Mouse (Mus musculus) neural tube, embryonic 15.5 days (tissue): ENCODE data around the gene Tmem135. TPM values are rescaled to one million over a fixed set of nuclear protein-coding genes. Genes with fewer than 3 reads are reported as not detected.
A peak's percentile ranks its signal among the peaks of the same experiment; 100 is the strongest.
"Not testable (repeated sequence)": the region's sequence is repeated elsewhere in the genome, so short reads cannot be mapped to it uniquely, and the experiment has no call there.

Experiments
- ATAC-seq: fragments of 200-750 bp; cut with Nextera tagmentation; 2 replicates; pipeline ENCODE4 v1.8.0; 2017; ENCODE audit warnings: mild to moderate bottlenecking, moderate TSS enrichment, moderate library complexity; ENCODE audit not compliant: low FRiP score
- H3K27ac ChIP-seq: fragments of 300-500 bp; sonication (generic); replicated peaks from 2 replicates; pipeline ENCODE4 v1.5.1; 2015; ENCODE audit warnings: mild to moderate bottlenecking, inconsistent platforms
- H3K27me3 ChIP-seq: fragments of 300-500 bp; sonication (generic); replicated peaks from 2 replicates; pipeline ENCODE4 v1.6.1; 2015; ENCODE audit warnings: inconsistent platforms
- H3K36me3 ChIP-seq: fragments of 300-500 bp; sonication (generic); 2 replicates; pipeline ENCODE4 v1.6.1; 2015; ENCODE audit warnings: inconsistent platforms
- H3K4me1 ChIP-seq: fragments of 300-500 bp; sonication (generic); 2 replicates; pipeline ENCODE4 v1.6.1; 2015; ENCODE audit warnings: inconsistent platforms
- H3K4me2 ChIP-seq: fragments of 300-500 bp; sonication (generic); 2 replicates; pipeline ENCODE4 v1.6.1; 2015; ENCODE audit warnings: inconsistent platforms, mild to moderate bottlenecking, moderate library complexity
- H3K4me3 ChIP-seq: fragments of 300-500 bp; sonication (generic); replicated peaks from 2 replicates; pipeline ENCODE4 v1.5.1; 2015; ENCODE audit warnings: mild to moderate bottlenecking, inconsistent platforms
- H3K9ac ChIP-seq: fragments of 300-500 bp; sonication (generic); replicated peaks from 2 replicates; pipeline ENCODE4 v1.6.1; 2015; ENCODE audit warnings: mild to moderate bottlenecking, inconsistent platforms
- H3K9me3 ChIP-seq: fragments of 300-500 bp; sonication (generic); replicated peaks from 2 replicates; pipeline ENCODE4 v1.6.1; 2016; ENCODE audit warnings: inconsistent platforms
- WGBS: fragments of 180-500 bp; shearing (Covaris S2); methylation state at CpG from one replicate; pipeline ENCODE4 v1.1.7; 2015; ENCODE audit warnings: mixed read lengths; 5-methylcytosine and 5-hydroxymethylcytosine counted together
- polyA plus RNA-seq: library from polyadenylated mRNA; unstranded; fragments of >200 nt; fragmentation: Nextera tagmentation; extraction: Ambion mirVana; gene quantifications from 2 replicates; pipeline ENCODE4 v1.2.1, GENCODE M21; 2015

Tmem135 gene
- polyA plus RNA-seq, 1 experiment from 2014 or later: 29.0 TPM

DNA sequence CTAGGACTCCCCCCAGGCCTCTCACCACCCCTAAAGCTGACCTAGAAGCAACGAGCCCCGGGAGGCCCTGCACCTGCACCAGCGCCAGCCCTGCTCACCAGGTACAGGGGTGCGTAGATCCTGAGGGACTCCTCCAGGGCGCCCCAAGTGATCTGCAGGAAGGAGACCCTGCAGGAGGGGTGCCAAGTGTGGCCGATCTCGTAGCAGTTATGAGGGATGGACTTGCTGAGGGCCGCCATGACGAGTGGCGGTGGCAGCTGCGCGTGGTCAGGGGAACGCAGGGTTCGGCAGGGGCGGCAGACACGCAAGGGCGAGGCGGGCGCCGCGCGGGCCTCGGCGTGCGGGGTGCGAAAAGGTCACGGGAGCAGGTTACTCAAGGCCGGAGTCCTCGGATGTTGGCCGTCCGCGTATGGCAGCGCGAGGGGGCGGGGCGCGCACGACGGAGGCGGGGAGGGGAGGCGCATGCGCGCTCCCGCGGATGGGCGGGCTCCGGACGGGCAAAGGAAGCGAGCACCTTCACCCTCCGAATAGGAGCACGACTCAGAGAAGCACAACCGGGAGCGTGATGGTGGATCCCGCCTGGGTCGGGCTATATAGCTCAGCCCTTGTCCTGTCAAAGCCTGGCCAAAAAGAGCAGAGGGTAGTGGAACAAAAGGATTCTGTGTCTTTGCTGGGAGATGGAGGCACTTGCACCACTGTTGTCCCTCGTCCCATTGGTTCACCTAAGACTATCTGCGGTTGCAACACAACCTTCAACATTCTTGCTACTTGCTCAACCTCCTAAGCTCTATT is 65.5 kb downstream of the Tmem135 start:
- H3K27me3 ChIP-seq: no peaks in the 10 kb centered on the region
- under 1% methylated on average over 57 of the region's 57 CpGs for WGBS
- H3K9ac ChIP-seq: peak overlapping the region; percentile 86
- H3K4me3 ChIP-seq: peak overlapping the region; percentile 66
- H3K9me3 ChIP-seq: no peaks in the 10 kb centered on the region
- peaks cover 33% of the 10 kb centered on the region for H3K4me1 ChIP-seq
- peak overlapping the region; percentile 86 for H3K27ac ChIP-seq
- peak; percentile 95 for ATAC-seq
- H3K4me2 ChIP-seq: peak overlapping the region; percentile 65
- no peaks in the 10 kb centered on the region for H3K36me3 ChIP-seq

GRCm38 (mm10) chr7:89337711-89338349 is 66.2 kb downstream of the Tmem135 start:
- Histone ChIP-seq H3K4me2 (peak overlapping the region; percentile 65), H3K9me3 (no peaks in the 10 kb centered on the region), H3K27ac (peak overlapping the region; percentile 86), H3K36me3 (no peaks in the 10 kb centered on the region), H3K9ac (peak overlapping the region; percentile 86), H3K4me3 (peak overlapping the region; percentile 66), H3K4me1 (peaks cover 33% of the 10 kb centered on the region), H3K27me3 (no peaks in the 10 kb centered on the region)
- 45% methylated on average over 10 of the region's 10 CpGs for WGBS
- peak; percentile 71 for ATAC-seq

DNA sequence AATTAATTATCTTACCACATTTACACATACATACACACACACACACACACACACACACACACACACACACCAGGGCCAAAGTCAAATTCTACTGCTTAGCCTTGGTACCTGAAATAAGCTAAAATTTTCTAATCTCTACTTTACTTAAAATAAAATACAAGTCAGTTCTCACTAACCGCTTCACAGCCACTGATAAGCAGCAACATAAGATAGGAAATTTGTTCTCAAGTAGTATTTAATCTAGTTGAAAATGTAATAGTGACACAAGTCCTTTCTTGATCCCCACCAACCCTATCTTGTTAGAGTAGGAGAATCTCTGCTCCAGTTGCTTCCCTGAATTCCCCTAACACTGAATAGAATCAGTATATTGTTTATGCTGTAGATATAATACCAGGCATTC is 67.6 kb downstream of the Tmem135 start:
- ATAC-seq: no peak
- no peak overlapping the region for H3K27ac ChIP-seq
- H3K4me1 ChIP-seq: peaks cover 33% of the 10 kb centered on the region
- H3K4me2 ChIP-seq: peak overlapping the region; percentile 65
- H3K4me3 ChIP-seq: no peak overlapping the region
- H3K36me3 ChIP-seq: no peaks in the 10 kb centered on the region
- H3K9me3 ChIP-seq: no peaks in the 10 kb centered on the region
- H3K27me3 ChIP-seq: no peaks in the 10 kb centered on the region
- H3K9ac ChIP-seq: no peak overlapping the region
- WGBS: 98% methylated on average over 1 of the region's 1 CpGs

GRCm38 (mm10) chr7:89335316-89335715 is 68.7 kb downstream of the Tmem135 start:
- Histone ChIP-seq H3K27ac (no peak overlapping the region), H3K9ac (no peak overlapping the region), H3K4me2 (no peak overlapping the region), H3K4me1 (peaks cover 33% of the 10 kb centered on the region), H3K4me3 (no peak overlapping the region), H3K36me3 (no peaks in the 10 kb centered on the region), H3K27me3 (no peaks in the 10 kb centered on the region), H3K9me3 (no peaks in the 10 kb centered on the region)
- no peak for ATAC-seq

GRCm38 (mm10) chr7:89329896-89330295 is 74.1 kb downstream of the Tmem135 start:
- Histone ChIP-seq H3K9ac (no peak overlapping the region), H3K27me3 (no peaks in the 10 kb centered on the region), H3K36me3 (no peaks in the 10 kb centered on the region), H3K27ac (no peak overlapping the region), H3K4me3 (no peak overlapping the region), H3K4me2 (no peak overlapping the region), H3K4me1 (no peaks in the 10 kb centered on the region), H3K9me3 (no peaks in the 10 kb centered on the region)
- ATAC-seq: no peak
- WGBS: 91% methylated on average over 1 of the region's 1 CpGs

DNA sequence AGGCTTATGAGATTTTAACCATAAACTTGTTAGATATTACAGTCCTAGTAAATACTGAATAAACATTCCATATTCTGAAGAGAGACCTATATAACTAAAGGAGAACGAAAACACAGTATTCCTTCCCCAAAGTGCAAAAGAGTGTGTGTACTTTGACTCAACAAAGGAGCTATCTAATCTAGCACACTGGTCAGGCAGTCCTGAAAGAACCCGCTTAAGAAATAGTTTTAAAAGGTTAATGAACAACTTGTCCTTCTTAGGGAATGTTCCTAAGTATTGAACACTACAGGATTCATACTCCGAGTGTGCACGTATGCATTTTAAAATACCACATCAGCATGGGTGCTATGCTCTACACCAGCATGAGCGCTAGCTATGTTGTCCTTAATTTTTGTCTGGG is 76.3 kb downstream of the Tmem135 start:
- H3K27ac ChIP-seq: no peak overlapping the region
- H3K4me1 ChIP-seq: no peaks in the 10 kb centered on the region
- no peak overlapping the region for H3K4me2 ChIP-seq
- H3K27me3 ChIP-seq: no peaks in the 10 kb centered on the region
- no peak overlapping the region for H3K9ac ChIP-seq
- WGBS: 93% methylated on average over 5 of the region's 5 CpGs
- H3K36me3 ChIP-seq: no peaks in the 10 kb centered on the region
- H3K4me3 ChIP-seq: no peak overlapping the region
- H3K9me3 ChIP-seq: no peaks in the 10 kb centered on the region
- no peak for ATAC-seq

- no peak overlapping the region for H3K4me3 ChIP-seq
- no peaks in the 10 kb centered on the region for H3K27me3 ChIP-seq
- H3K9ac ChIP-seq: no peak overlapping the region
- H3K4me1 ChIP-seq: no peaks in the 10 kb centered on the region
- 78% methylated on average over 4 of the region's 4 CpGs for whole genome bisulfite sequencing
- H3K27ac ChIP-seq: no peak overlapping the region
- no peak for ATAC-seq
- H3K36me3 ChIP-seq: no peaks in the 10 kb centered on the region
- no peak overlapping the region for H3K4me2 ChIP-seq
- no peaks in the 10 kb centered on the region for H3K9me3 ChIP-seq
These were observed 77.3 kb downstream of the Tmem135 start for GRCm38 (mm10) chr7:89326761-89327160.

GRCm38 (mm10) chr7:89326202-89326601 is 77.8 kb downstream of the Tmem135 start:
- H3K9me3 ChIP-seq: no peaks in the 10 kb centered on the region
- no peak overlapping the region for H3K4me2 ChIP-seq
- H3K36me3 ChIP-seq: no peaks in the 10 kb centered on the region
- ATAC-seq: no peak
- no peak overlapping the region for H3K9ac ChIP-seq
- no peaks in the 10 kb centered on the region for H3K4me1 ChIP-seq
- 91% methylated on average over 5 of the region's 5 CpGs for WGBS
- H3K4me3 ChIP-seq: no peak overlapping the region
- H3K27ac ChIP-seq: no peak overlapping the region
- no peaks in the 10 kb centered on the region for H3K27me3 ChIP-seq

- not testable (repeated sequence) for H3K4me3 ChIP-seq, H3K9ac ChIP-seq, H3K27ac ChIP-seq, H3K9me3 ChIP-seq, ATAC-seq, H3K4me2 ChIP-seq, H3K27me3 ChIP-seq, H3K36me3 ChIP-seq, H3K4me1 ChIP-seq
- WGBS: 91% methylated on average over 4 of the region's 4 CpGs
These were observed 81.3 kb downstream of the Tmem135 start for GRCm38 (mm10) chr7:89322741-89323140.

DNA sequence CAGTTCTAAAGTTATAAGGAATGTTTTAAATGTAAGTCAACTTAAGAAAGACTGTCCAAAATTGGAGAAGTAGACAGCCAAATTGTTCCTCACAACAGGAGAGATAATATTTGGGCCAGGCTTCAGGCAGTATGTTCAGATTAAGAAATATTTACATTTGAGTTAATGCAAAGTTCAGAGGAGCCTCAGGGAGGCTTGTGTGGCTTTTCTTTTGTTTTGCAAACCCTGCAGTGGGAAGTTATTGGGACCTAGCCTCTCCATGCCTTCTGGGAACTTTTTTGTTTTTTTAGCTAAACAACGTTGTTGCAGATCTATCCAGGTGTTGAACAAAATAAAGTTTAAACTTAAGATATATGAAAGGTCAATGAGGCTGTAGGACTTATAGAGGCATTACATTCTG is 84.7 kb downstream of the Tmem135 start:
- WGBS: 82% methylated on average over 1 of the region's 1 CpGs
- Histone ChIP-seq H3K4me3 (no peak overlapping the region), H3K9me3 (no peaks in the 10 kb centered on the region), H3K4me1 (0 out of 2 replicates have a peak, but pooled peaks cover 5% of the 10 kb centered on the region), H3K27me3 (no peaks in the 10 kb centered on the region), H3K9ac (no peak overlapping the region), H3K4me2 (no peak overlapping the region), H3K36me3 (no peaks in the 10 kb centered on the region), H3K27ac (no peak overlapping the region)
- ATAC-seq: no peak

- H3K4me2 ChIP-seq, H3K36me3 ChIP-seq, H3K4me1 ChIP-seq, H3K4me3 ChIP-seq, ATAC-seq, H3K9ac ChIP-seq, H3K9me3 ChIP-seq, H3K27me3 ChIP-seq, H3K27ac ChIP-seq: not testable (repeated sequence)
- WGBS: 89% methylated on average over 1 of the region's 1 CpGs
These were observed 86.9 kb downstream of the Tmem135 start for GRCm38 (mm10) chr7:89317088-89317487.

GRCm38 (mm10) chr7:89316112-89316511 is 87.9 kb downstream of the Tmem135 start:
- no peak overlapping the region for H3K4me3 ChIP-seq
- no peak overlapping the region for H3K4me2 ChIP-seq
- no peaks in the 10 kb centered on the region for H3K36me3 ChIP-seq
- 0 out of 2 replicates have a peak, but pooled peaks cover 5% of the 10 kb centered on the region for H3K4me1 ChIP-seq
- H3K9me3 ChIP-seq: no peaks in the 10 kb centered on the region
- H3K9ac ChIP-seq: no peak overlapping the region
- 95% methylated on average over 3 of the region's 3 CpGs for WGBS
- no peaks in the 10 kb centered on the region for H3K27me3 ChIP-seq
- no peak overlapping the region for H3K27ac ChIP-seq
- no peak for ATAC-seq
